Mouse (Mus musculus): Measurements from ENCODE around the gene Ehbp1. TPM values are rescaled to one million over a fixed set of nuclear protein-coding genes. Genes with fewer than 3 reads are reported as not detected.
A peak's percentile ranks its signal among the peaks of the same experiment; 100 is the strongest.

Ehbp1 gene
- polyA plus RNA-seq, 1 experiment = 2.2 TPM

- Histone ChIP-seq H3K79me3 (ENCODE audit: low read depth) (no peaks in the 10 kb centered on the region), H3K4me3 (ENCODE audit: insufficient read depth, poor library complexity, severe bottlenecking) (peak within 1 kb of the TSS; percentile 49), H3K79me2 (ENCODE audit: control insufficient read depth, insufficient read depth) (no peaks in the 10 kb centered on the region), H3K27me3 (ENCODE audit: control insufficient read depth, insufficient read depth, insufficient read length) (no peaks in the 10 kb centered on the region), H3ac (ENCODE audit: control insufficient read depth, insufficient read length, low read depth) (peak within 1 kb of the TSS; percentile 85), H3K36me3 (ENCODE audit: control insufficient read depth, insufficient read depth) (no peaks in the 10 kb centered on the region)
- no peak for TF ChIP-seq MYOG (IDR thresholded peaks at IDR 0.05; ENCODE audit: control insufficient read depth, extremely low read depth, insufficient read length)
- TF ChIP-seq CTCF (IDR thresholded peaks at IDR 0.05; ENCODE audit: control insufficient read depth, insufficient read depth, insufficient read length) = no peak
- no peak for TF ChIP-seq MYOD1 (IDR thresholded peaks at IDR 0.05; ENCODE audit: control insufficient read depth, insufficient read length, low read depth)
- no peak for TF ChIP-seq USF1 (IDR thresholded peaks at IDR 0.05; ENCODE audit: low read depth)
- TF ChIP-seq CEBPB (IDR thresholded peaks at IDR 0.05; ENCODE audit: low read depth) = no peak
- TF ChIP-seq MAX (IDR thresholded peaks at IDR 0.05) = no peak
- no peak for TF ChIP-seq FOSL1 (IDR thresholded peaks at IDR 0.05; ENCODE audit: insufficient read depth, low read length, poor library complexity, severe bottlenecking)
These were observed 339.2 kb downstream of the Ehbp1 start, which contains the start of gene Otx1 for GRCm38 (mm10) chr11:22002783-22003340. Gene Otx1 (minus strand): TSS chr11:22002897.

- Histone ChIP-seq H3ac (ENCODE audit: control insufficient read depth, insufficient read length, low read depth) (peak overlapping the region; percentile 85), H3K79me3 (ENCODE audit: low read depth) (no peaks in the 10 kb centered on the region), H3K4me3 (ENCODE audit: insufficient read depth, poor library complexity, severe bottlenecking) (peak overlapping the region; percentile 49), H3K79me2 (ENCODE audit: control insufficient read depth, insufficient read depth) (no peaks in the 10 kb centered on the region), H3K36me3 (ENCODE audit: control insufficient read depth, insufficient read depth) (no peaks in the 10 kb centered on the region), H3K27me3 (ENCODE audit: control insufficient read depth, insufficient read depth, insufficient read length) (no peaks in the 10 kb centered on the region)
- no peak for TF ChIP-seq MYOG (IDR thresholded peaks at IDR 0.05; ENCODE audit: control insufficient read depth, extremely low read depth, insufficient read length)
- TF ChIP-seq MAX (IDR thresholded peaks at IDR 0.05) = no peak
- TF ChIP-seq FOSL1 (IDR thresholded peaks at IDR 0.05; ENCODE audit: insufficient read depth, low read length, poor library complexity, severe bottlenecking) = no peak
- TF ChIP-seq MYOD1 (IDR thresholded peaks at IDR 0.05; ENCODE audit: control insufficient read depth, insufficient read length, low read depth) = no peak
- TF ChIP-seq USF1 (IDR thresholded peaks at IDR 0.05; ENCODE audit: low read depth) = no peak
- TF ChIP-seq CTCF (IDR thresholded peaks at IDR 0.05; ENCODE audit: control insufficient read depth, insufficient read depth, insufficient read length) = no peak
- TF ChIP-seq CEBPB (IDR thresholded peaks at IDR 0.05; ENCODE audit: low read depth) = no peak
These were observed 339.9 kb downstream of the Ehbp1 start for GRCm38 (mm10) chr11:22002062-22002782.

GRCm38 (mm10) chr11:22001321-22002061, 340.6 kb downstream of the Ehbp1 start:
- H3K79me2 ChIP-seq (ENCODE audit: control insufficient read depth, insufficient read depth) = no peaks in the 10 kb centered on the region
- TF ChIP-seq CTCF (IDR thresholded peaks at IDR 0.05; ENCODE audit: control insufficient read depth, insufficient read depth, insufficient read length) (no peak), MAX (IDR thresholded peaks at IDR 0.05) (peak; percentile 20)
- peak overlapping the region; percentile 81 for H3ac ChIP-seq (ENCODE audit: control insufficient read depth, insufficient read length, low read depth)
- H3K27me3 ChIP-seq (ENCODE audit: control insufficient read depth, insufficient read depth, insufficient read length) = no peaks in the 10 kb centered on the region
- peak overlapping the region; percentile 49 for H3K4me3 ChIP-seq (ENCODE audit: insufficient read depth, poor library complexity, severe bottlenecking)
- no peaks in the 10 kb centered on the region for H3K36me3 ChIP-seq (ENCODE audit: control insufficient read depth, insufficient read depth)
- no peaks in the 10 kb centered on the region for H3K79me3 ChIP-seq (ENCODE audit: low read depth)

GRCm38 (mm10) chr11:22000316-22001076, 341.6 kb downstream of the Ehbp1 start:
- H3K79me3 ChIP-seq (ENCODE audit: low read depth) = no peaks in the 10 kb centered on the region
- no peaks in the 10 kb centered on the region for H3K36me3 ChIP-seq (ENCODE audit: control insufficient read depth, insufficient read depth)
- no peak overlapping the region for H3K4me3 ChIP-seq (ENCODE audit: insufficient read depth, poor library complexity, severe bottlenecking)
- no peak overlapping the region for H3ac ChIP-seq (ENCODE audit: control insufficient read depth, insufficient read length, low read depth)
- no peaks in the 10 kb centered on the region for H3K27me3 ChIP-seq (ENCODE audit: control insufficient read depth, insufficient read depth, insufficient read length)
- H3K79me2 ChIP-seq (ENCODE audit: control insufficient read depth, insufficient read depth) = no peaks in the 10 kb centered on the region
- TF ChIP-seq MYOG (IDR thresholded peaks at IDR 0.05; ENCODE audit: control insufficient read depth, extremely low read depth, insufficient read length) (no peak), CTCF (IDR thresholded peaks at IDR 0.05; ENCODE audit: control insufficient read depth, insufficient read depth, insufficient read length) (no peak), MAX (IDR thresholded peaks at IDR 0.05) (no peak), MYOD1 (IDR thresholded peaks at IDR 0.05; ENCODE audit: control insufficient read depth, insufficient read length, low read depth) (no peak), CEBPB (IDR thresholded peaks at IDR 0.05; ENCODE audit: low read depth) (no peak), FOSL1 (IDR thresholded peaks at IDR 0.05; ENCODE audit: insufficient read depth, low read length, poor library complexity, severe bottlenecking) (no peak)

Measured in C2C12 (cell line).